Mouse (Mus musculus) urinary bladder, postnatal 0 days (tissue): ENCODE results near the gene Olfr1415. TPM values are rescaled to one million over a fixed set of nuclear protein-coding genes. Genes with fewer than 3 reads are reported as not detected.

ENCODE experiments used
- microRNA-seq: library from miRNA; unstranded; fragments of <30 nt; microRNA quantifications from one replicate; pipeline ENCODE4, GENCODE M21; 2016
- polyA plus RNA-seq: library from polyadenylated mRNA; unstranded; fragments of >200 nt; fragmentation: Nextera tagmentation; extraction: Ambion mirVana; gene quantifications from 2 replicates; pipeline ENCODE4 v1.2.1, GENCODE M21; 2015

The Olfr1415 gene
- not detected in 2 replicates for polyA plus RNA-seq

GRCm38 (mm10) chr1:92496001-92496400 is at the start of gene Olfr1415:
Olfr1415 (minus strand) TSS chr1:92496101.

GRCm38 (mm10) chr1:92518561-92518960 is 22.7 kb upstream of the Olfr1415 start, which contains the start of gene Olfr1414:
Olfr1414 (minus strand) TSS chr1:92518661.

GRCm38 (mm10) chr1:92485013-92485412 is 10.9 kb downstream of the Olfr1415 start, which contains the start of gene Olfr1416:
Olfr1416 (minus strand) TSS chr1:92485113.

GRCm38 (mm10) chr1:92473165-92474041 is 22.5 kb downstream of the Olfr1415 start, which contains the start of gene Ndufa10:
Ndufa10 (minus strand) TSS chr1:92473860.

Small RNA genes lying within 50 kb of the gene (microRNA-seq; reads per million reads assigned to microRNA genes)
- gene Mir6900, result 1.5 reads per million

Other genes with a start within 250 kb of the Olfr1415 start
- 190 and 197 TPM in 2 replicates for gene Ndufa10, start 22.2 kb downstream of the Olfr1415 start, polyA plus RNA-seq
- gene Olfr1416, start 11.0 kb downstream of the Olfr1415 start, polyA plus RNA-seq, result not detected in 2 replicates
- not detected in 2 replicates for gene Olfr1414, start 22.6 kb upstream of the Olfr1415 start, polyA plus RNA-seq
- not detected in 2 replicates for gene Olfr1413, start 75.2 kb upstream of the Olfr1415 start, polyA plus RNA-seq
- gene Olfr1412, start 89.7 kb upstream of the Olfr1415 start, polyA plus RNA-seq, result not detected in 2 replicates
- not detected in 2 replicates for gene Olfr1411, start 98.3 kb upstream of the Olfr1415 start, polyA plus RNA-seq
- not detected in 2 replicates for gene Olfr1410, start 109.7 kb upstream of the Olfr1415 start, polyA plus RNA-seq
- not detected in 2 replicates for gene Olfr12, start 121.7 kb upstream of the Olfr1415 start, polyA plus RNA-seq
- gene Cops9, start 145.9 kb upstream of the Olfr1415 start, polyA plus RNA-seq, result 387 and 417 TPM in 2 replicates
- not detected in 2 replicates for gene Otos, start 152.7 kb upstream of the Olfr1415 start, polyA plus RNA-seq